Mouse (Mus musculus) MEL-GATA-1-ER (cell line): ENCODE measurements at regions not wholly inside any gene's neighbourhood (a gene's known extent, or its start where the extent isn't known, plus 50 kb on each side); places are given as distances from the start of the nearest gene placed in this dataset.

Experiments used
- DNase-seq: peaks from one replicate; pipeline ENCODE4 v3.0.0-alpha.2; 2012; ENCODE audit warnings: low read depth; ENCODE audit errors: extremely low read depth

DNA sequence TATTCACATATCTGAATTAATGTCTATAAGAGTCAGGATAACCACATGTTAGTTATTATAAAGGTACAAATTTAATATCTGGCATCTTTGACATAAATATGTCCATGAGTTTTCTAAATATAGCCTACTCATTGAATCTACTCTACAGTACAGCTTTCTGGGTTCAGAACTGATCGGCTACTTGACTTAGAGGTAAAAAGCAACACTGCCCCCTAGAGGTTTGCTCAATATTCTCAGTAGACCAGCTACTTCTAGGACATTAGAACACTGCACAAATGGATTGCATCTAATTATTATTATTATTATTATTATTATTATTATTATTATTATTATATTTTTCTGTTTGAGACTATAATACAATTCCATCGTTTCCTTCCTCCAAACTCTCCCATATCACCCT is 418.8 kb upstream of the Tpm3-rs7 start:
- peak; percentile 56 for DNase-seq

DNA sequence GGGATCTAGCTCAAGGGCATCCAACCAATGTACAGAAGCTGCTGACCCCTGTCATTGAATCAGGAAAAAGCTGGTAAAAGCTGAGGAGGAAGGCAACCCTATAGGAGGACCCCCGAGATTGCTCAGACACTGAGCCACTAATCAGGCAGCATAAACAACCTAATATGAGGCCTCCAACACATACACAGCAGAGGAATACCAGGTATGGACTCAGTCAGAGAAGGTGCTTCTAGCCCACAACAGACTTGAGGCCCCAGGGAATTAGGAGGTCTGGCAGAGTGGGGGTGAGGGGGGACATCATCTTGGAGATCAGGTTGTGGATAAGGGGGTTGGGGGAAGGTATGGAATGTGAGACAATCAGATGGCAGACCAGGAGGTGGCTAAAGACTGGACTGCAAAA is 413.2 kb upstream of the Tpm3-rs7 start:
- DNase-seq: no peak

DNA sequence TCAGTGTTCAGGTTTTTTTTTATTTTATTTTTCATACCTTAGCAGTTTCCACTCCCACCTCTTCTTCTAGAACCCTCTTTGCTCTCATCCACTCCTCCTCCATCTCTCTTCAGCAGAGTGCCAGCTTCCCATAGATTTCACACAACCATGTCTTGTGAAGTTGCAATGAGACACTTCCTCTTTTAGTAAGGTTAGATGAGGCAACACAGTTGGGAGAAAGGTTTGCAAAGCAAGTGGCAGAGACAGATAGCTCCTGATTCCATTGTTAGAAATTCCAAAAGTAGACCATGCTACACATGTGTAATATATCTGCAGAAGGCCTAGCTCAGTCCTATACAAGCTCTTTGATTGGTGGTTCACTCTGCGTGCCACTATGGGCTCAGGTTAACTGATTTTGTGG is 397.3 kb upstream of the Tpm3-rs7 start:
- DNase-seq: peak; percentile 12
